Comparison of ENCODE assay signal across 31 mouse cellular contexts in the genomic region with DNA sequence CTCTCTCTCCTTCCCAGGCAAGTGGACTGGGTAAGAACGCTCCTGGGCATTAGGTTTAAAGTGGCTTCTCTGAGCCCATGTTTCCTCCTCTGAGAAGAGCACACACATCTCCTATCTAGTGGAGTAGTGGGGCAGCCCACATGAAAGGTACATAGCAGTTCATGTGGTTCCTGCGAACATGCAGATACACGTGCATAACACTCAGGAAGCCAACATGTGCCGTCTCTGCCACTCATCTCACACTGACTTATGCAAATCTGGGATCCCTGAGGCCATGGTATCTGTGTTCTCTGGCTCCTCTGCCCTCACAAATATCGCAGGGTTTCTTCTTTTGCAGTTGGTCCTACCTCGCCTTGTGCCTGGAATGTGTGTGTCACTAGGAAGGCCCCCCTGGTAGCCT. TPM values are rescaled to one million over a fixed set of nuclear protein-coding genes. Genes with fewer than 3 reads are reported as not detected.
DNase-seq lines count a peak whose midpoint lies in the region; ATAC-seq lines count a peak whose summit lies in the region.
"Had no signal": no experiment of that assay in that cellular context is flagged by ENCODE, and none has a peak within 500 bp of the region (broad histone marks: within the 10 kb centered on the region; RNA-seq: fewer than 3 reads in every experiment).

No protein-coding gene starts in this region.

- no peak overlapping the region for H3K4me3 ChIP-seq in hindbrain, embryonic 13.5 days
- no peak overlapping the region for H3K4me3 ChIP-seq in hindbrain, embryonic 14.5 days (replicated peaks; ENCODE audit: low read length)
- no peak overlapping the region for H3K4me3 ChIP-seq in forebrain, embryonic 16.5 days (replicated peaks; ENCODE audit: low read length)
- H3K4me3 ChIP-seq: forebrain, embryonic 10.5 days; heart, embryonic 15.5 days had no signal

- no peak overlapping the region for H3K27ac ChIP-seq in hindbrain, embryonic 13.5 days
- no peak overlapping the region for H3K27ac ChIP-seq in hindbrain, embryonic 14.5 days
- H3K27ac ChIP-seq in forebrain, embryonic 16.5 days (ENCODE audit: low read length), result no peak overlapping the region
- H3K27ac ChIP-seq: forebrain, embryonic 10.5 days; heart, embryonic 15.5 days had no signal

- no peak for ATAC-seq in hindbrain, embryonic 13.5 days (ENCODE audit: low FRiP score)
- ATAC-seq in hindbrain, embryonic 14.5 days (ENCODE audit: low FRiP score), result no peak
- peak; percentile 73 for ATAC-seq in CD4-positive, CD25-positive, alpha-beta regulatory T cell, adult 4 months
- ATAC-seq in inflammation-experienced regulatory T-cells, adult 6 months, result peak; percentile 83
- ATAC-seq in forebrain, embryonic 16.5 days, result no peak
- ATAC-seq: forebrain, postnatal 0 days had no signal

- no peaks in the 10 kb centered on the region for H3K27me3 ChIP-seq in hindbrain, embryonic 13.5 days
- H3K27me3 ChIP-seq in hindbrain, embryonic 14.5 days (ENCODE audit: control insufficient read depth, insufficient read depth, low read length), result no peaks in the 10 kb centered on the region
- H3K27me3 ChIP-seq in forebrain, embryonic 16.5 days (replicated peaks; ENCODE audit: control insufficient read depth, insufficient read depth, low read length), result no peaks in the 10 kb centered on the region
- H3K27me3 ChIP-seq: heart, embryonic 15.5 days had no signal

- no peaks in the 10 kb centered on the region for H3K9me3 ChIP-seq in hindbrain, embryonic 13.5 days
- H3K9me3 ChIP-seq in hindbrain, embryonic 14.5 days (ENCODE audit: control insufficient read depth, low read length), result no peaks in the 10 kb centered on the region
- no peaks in the 10 kb centered on the region for H3K9me3 ChIP-seq in forebrain, embryonic 16.5 days (ENCODE audit: control insufficient read depth, low read length)
- H3K9me3 ChIP-seq: forebrain, embryonic 10.5 days; heart, embryonic 15.5 days had no signal

- 0 out of 2 replicates have a peak overlapping the region, but pooled peaks have one; percentile 19 for H3K9ac ChIP-seq in hindbrain, embryonic 13.5 days
- no peak overlapping the region for H3K9ac ChIP-seq in hindbrain, embryonic 14.5 days
- no peak overlapping the region for H3K9ac ChIP-seq in forebrain, embryonic 16.5 days (replicated peaks; ENCODE audit: low read depth, low read length)
- H3K9ac ChIP-seq: forebrain, postnatal 0 days; heart, embryonic 15.5 days had no signal

- DNase-seq in hindbrain, embryonic 14.5 days (ENCODE audit: low spot score), result no peak
- peak; percentile 48 for DNase-seq in thymus, postnatal 14 days
- DNase-seq in gastrocnemius, postnatal 25 days, result no peak
- no peak for DNase-seq in embryo, embryonic 10 days (ENCODE audit: low spot score)
- DNase-seq: adrenal gland, postnatal 14 days; cerebellum, adult 9-10 months; forebrain, postnatal 0 days; heart, postnatal 4 days; kidney, adult 18-20 months; kidney, postnatal 10 days; lung, adult 18-20 months; lung, postnatal 10 days; right cerebral cortex, postnatal 25 days; spleen, adult 18-20 months had no signal

- WGBS in hindbrain, embryonic 13.5 days, result 79% methylated on average over 6 of the region's 6 CpGs
- WGBS in hindbrain, embryonic 14.5 days, result 79% methylated on average over 6 of the region's 6 CpGs
- 81% methylated on average over 6 of the region's 6 CpGs for WGBS in forebrain, embryonic 16.5 days

- H3K4me2 ChIP-seq in hindbrain, embryonic 13.5 days, result no peak overlapping the region
- H3K4me2 ChIP-seq in hindbrain, embryonic 14.5 days (replicated peaks), result no peak overlapping the region
- H3K4me2 ChIP-seq in forebrain, embryonic 16.5 days (ENCODE audit: low read length), result no peak overlapping the region
- H3K4me2 ChIP-seq: heart, embryonic 15.5 days; midbrain, embryonic 11.5 days had no signal

- no peaks in the 10 kb centered on the region for H3K4me1 ChIP-seq in hindbrain, embryonic 13.5 days (replicated peaks)
- no peaks in the 10 kb centered on the region for H3K4me1 ChIP-seq in hindbrain, embryonic 14.5 days (replicated peaks; ENCODE audit: control insufficient read depth, insufficient read depth, low read length)
- H3K4me1 ChIP-seq in forebrain, embryonic 16.5 days (replicated peaks; ENCODE audit: control insufficient read depth, insufficient read depth, low read length), result no peaks in the 10 kb centered on the region
- H3K4me1 ChIP-seq: forebrain, embryonic 10.5 days; heart, embryonic 15.5 days had no signal

- peaks cover 99% of the 10 kb centered on the region for H3K36me3 ChIP-seq in hindbrain, embryonic 13.5 days
- peaks cover 99% of the 10 kb centered on the region for H3K36me3 ChIP-seq in hindbrain, embryonic 14.5 days (replicated peaks; ENCODE audit: control insufficient read depth, insufficient read depth)
- peaks cover 50% of the 10 kb centered on the region for H3K36me3 ChIP-seq in forebrain, embryonic 16.5 days (ENCODE audit: control insufficient read depth, insufficient read depth)

RNA-seq across cellular contexts. Expression of a gene that starts 32.6 kb away (rescaled TPM):
- 78.4 and 83.3 TPM in 2 replicates for polyA plus RNA-seq in hindbrain, embryonic 13.5 days (2015; fragmentation: Nextera tagmentation; extraction: Ambion mirVana)
- 99.8 and 105 TPM in 2 replicates for polyA plus RNA-seq in hindbrain, embryonic 14.5 days (2014; fragmentation: Nextera tagmentation; extraction: Ambion mirVana)
- polyA plus RNA-seq in CD4-positive, CD25-positive, alpha-beta regulatory T cell, adult 4 months (2017; shearing (Covaris generic)), result 100 to 1,000 TPM in 1 of 2 experiments, 10 to 100 TPM in 1; 87.6 to 124 TPM
- 100 to 1,000 TPM in 2 of 3 experiments, 10 to 100 TPM in 1; 63.2 to 112 (median 106) TPM for polyA plus RNA-seq in inflammation-experienced regulatory T-cells, adult 6 months (2017; shearing (Covaris generic))
- 10 to 100 TPM; 48.1 to 61.0 TPM for total RNA-seq in gastrocnemius, postnatal 25 days (2021)
- polyA plus RNA-seq in forebrain, embryonic 16.5 days (2015; fragmentation: Nextera tagmentation; extraction: Ambion mirVana), result 81.8 and 97.2 TPM in 2 replicates

RNA-seq across cellular contexts. Expression of a gene that starts 40.0 kb away (rescaled TPM):
- not detected in 2 replicates for polyA plus RNA-seq in hindbrain, embryonic 13.5 days (2015; fragmentation: Nextera tagmentation; extraction: Ambion mirVana)
- polyA plus RNA-seq in hindbrain, embryonic 14.5 days (2014; fragmentation: Nextera tagmentation; extraction: Ambion mirVana), result not detected in 2 replicates
- polyA plus RNA-seq in CD4-positive, CD25-positive, alpha-beta regulatory T cell, adult 4 months (2017; shearing (Covaris generic)), result not detected
- not detected for polyA plus RNA-seq in inflammation-experienced regulatory T-cells, adult 6 months (2017; shearing (Covaris generic))
- total RNA-seq in gastrocnemius, postnatal 25 days (2021), result not detected
- polyA plus RNA-seq in forebrain, embryonic 16.5 days (2015; fragmentation: Nextera tagmentation; extraction: Ambion mirVana), result not detected in 2 replicates
- total RNA-seq: adrenal gland, postnatal 14 days; common myeloid progenitor, adult 5-6 weeks; forebrain, postnatal 0 days; heart, postnatal 4 days; layer of hippocampus, postnatal 25 days; liver, adult 2 months; megakaryocyte progenitor cell, adult 5-6 weeks had no signal
- polyA plus RNA-seq: brain, embryonic 14.5 days; embryonic facial prominence, embryonic 11.5 days; forebrain, postnatal 0 days; limb, embryonic 11.5 days; liver, adult 2 months; midbrain, embryonic 11.5 days had no signal

RNA-seq across cellular contexts. Expression of a gene that starts 51.7 kb away (rescaled TPM):
- not detected in 2 replicates for polyA plus RNA-seq in hindbrain, embryonic 13.5 days (2015; fragmentation: Nextera tagmentation; extraction: Ambion mirVana)
- not detected in 2 replicates for polyA plus RNA-seq in hindbrain, embryonic 14.5 days (2014; fragmentation: Nextera tagmentation; extraction: Ambion mirVana)
- not detected for polyA plus RNA-seq in CD4-positive, CD25-positive, alpha-beta regulatory T cell, adult 4 months (2017; shearing (Covaris generic))
- not detected for polyA plus RNA-seq in inflammation-experienced regulatory T-cells, adult 6 months (2017; shearing (Covaris generic))
- not detected for total RNA-seq in gastrocnemius, postnatal 25 days (2021)
- polyA plus RNA-seq in forebrain, embryonic 16.5 days (2015; fragmentation: Nextera tagmentation; extraction: Ambion mirVana), result not detected in 2 replicates
- total RNA-seq: adrenal gland, postnatal 14 days; common myeloid progenitor, adult 5-6 weeks; forebrain, postnatal 0 days; heart, postnatal 4 days; layer of hippocampus, postnatal 25 days; megakaryocyte progenitor cell, adult 5-6 weeks; MEL had no signal
- polyA plus RNA-seq: brain, embryonic 14.5 days; embryonic facial prominence, embryonic 11.5 days; forebrain, embryonic 10.5 days; forebrain, postnatal 0 days; gonadal fat pad, adult 2 months; limb, embryonic 11.5 days; midbrain, embryonic 11.5 days; neural tube, embryonic 11.5 days had no signal

Comparison
In these comparisons a context has a peak if more than half of its experiments do, and no peak if none do; other contexts are left out.
1. ATAC-seq: peak in CD4-positive, CD25-positive, alpha-beta regulatory T cell, adult 4 months (single experiment) and inflammation-experienced regulatory T-cells, adult 6 months (single experiment); none in hindbrain, embryonic 13.5 days (single experiment), hindbrain, embryonic 14.5 days (single experiment) and forebrain, embryonic 16.5 days (single experiment).